Mouse (Mus musculus) embryonic fibroblast, embryonic 13.5 days (primary cell): ENCODE data around the gene Cacnb4. TPM values are rescaled to one million over a fixed set of nuclear protein-coding genes. Genes with fewer than 3 reads are reported as not detected.

Experiments
- H3K27ac ChIP-seq: 2 replicates; pipeline ENCODE4 v1.5.1; 2012; ENCODE audit warnings: low read length, control low read depth, inconsistent platforms; ENCODE audit not compliant: insufficient read depth
- H3K4me1 ChIP-seq: 2 replicates; pipeline ENCODE4 v1.6.1; 2011; ENCODE audit warnings: low read length; ENCODE audit not compliant: control insufficient read depth, insufficient read depth
- H3K4me3 ChIP-seq: 2 replicates; pipeline ENCODE4 v1.5.1; 2011; ENCODE audit warnings: mild to moderate bottlenecking, control low read depth, low read length; ENCODE audit not compliant: insufficient read depth
- CTCF ChIP-seq: IDR thresholded peaks from 2 replicates; pipeline ENCODE4 v1.5.1; 2011; ENCODE audit warnings: mild to moderate bottlenecking, control low read depth, low read length, moderate library complexity, borderline replicate concordance; ENCODE audit not compliant: insufficient read depth
- POLR2A ChIP-seq: IDR thresholded peaks from 2 replicates; pipeline ENCODE4 v1.6.1; 2011; ENCODE audit warnings: low read depth, mild to moderate bottlenecking, control low read depth, low read length, moderate library complexity
- polyA plus RNA-seq: library from polyadenylated mRNA; stranded (reverse); fragments of >200 nt; gene quantifications from 2 replicates; pipeline ENCODE4 v1.2.4, GENCODE M21; 2011; ENCODE audit warnings: low read depth; ENCODE audit not compliant: missing spikeins, insufficient read length

Gene Cacnb4
- polyA plus RNA-seq, 1 experiment, result 0.93 TPM

DNA sequence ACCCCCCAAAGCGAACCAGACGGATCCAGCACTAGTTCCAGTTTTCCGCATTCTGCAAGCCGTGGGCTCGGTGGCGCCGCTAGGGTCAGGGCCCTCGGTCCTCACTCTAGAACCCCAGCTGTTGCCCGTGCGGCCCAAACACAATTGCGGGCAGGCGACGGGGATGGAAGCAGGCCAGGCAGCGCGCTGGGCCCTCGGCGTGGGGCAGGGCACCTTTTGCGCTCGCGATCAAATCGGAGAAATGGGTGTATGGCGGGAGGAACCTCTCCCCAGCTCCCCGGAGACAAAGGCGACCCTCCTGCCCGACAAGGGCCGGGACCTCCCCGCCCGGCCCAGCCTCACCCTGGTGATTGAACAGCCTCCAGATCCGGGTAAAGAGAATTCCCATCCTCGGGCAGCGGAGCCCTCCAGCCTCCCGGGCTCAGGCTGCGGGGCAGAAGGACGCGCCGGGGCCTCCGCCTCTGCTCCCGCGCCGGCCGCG, 252.3 kb downstream of the Cacnb4 start:
- Histone ChIP-seq H3K27ac (peak overlapping the region; percentile 62), H3K4me1 (peaks cover 13% of the 10 kb centered on the region), H3K4me3 (peak overlapping the region; percentile 93)
- TF ChIP-seq POLR2A (peak; percentile 33; the same call in 1 of the 2 replicates), CTCF (no peak)

DNA sequence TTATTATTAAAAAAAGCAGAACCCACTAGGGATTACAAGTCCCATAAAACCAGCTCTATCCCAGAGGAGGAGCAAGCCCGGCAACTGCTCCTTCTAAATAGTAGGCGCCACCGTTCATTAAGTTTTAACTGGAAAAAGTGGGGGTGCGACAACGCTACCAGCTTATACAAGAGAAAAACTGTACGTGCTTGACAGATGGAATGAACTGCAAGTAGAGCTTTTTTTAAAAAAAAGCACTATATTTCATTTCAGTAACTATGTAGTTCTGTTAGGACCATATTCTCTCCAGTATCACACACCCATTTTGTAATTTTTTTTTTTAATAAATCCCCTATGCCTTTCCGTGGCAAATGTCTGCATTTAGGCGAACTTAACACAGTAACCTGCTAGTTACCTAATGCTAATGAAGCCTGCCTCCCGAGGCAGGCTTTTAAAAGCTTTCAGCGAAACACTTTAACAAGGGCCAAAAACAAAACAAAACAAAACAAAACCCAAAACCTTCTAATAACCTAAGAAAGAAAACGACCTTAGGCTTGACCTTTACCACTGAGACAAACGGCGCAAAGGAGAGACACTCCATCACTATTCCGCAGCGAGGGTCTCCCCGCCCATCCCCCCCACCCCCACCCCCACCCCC, 252.9 kb downstream of the Cacnb4 start:
- Histone ChIP-seq H3K4me1 (peaks cover 13% of the 10 kb centered on the region), H3K27ac (peak overlapping the region; percentile 44), H3K4me3 (peak overlapping the region; percentile 93)
- TF ChIP-seq CTCF (no peak), POLR2A (no peak)

DNA sequence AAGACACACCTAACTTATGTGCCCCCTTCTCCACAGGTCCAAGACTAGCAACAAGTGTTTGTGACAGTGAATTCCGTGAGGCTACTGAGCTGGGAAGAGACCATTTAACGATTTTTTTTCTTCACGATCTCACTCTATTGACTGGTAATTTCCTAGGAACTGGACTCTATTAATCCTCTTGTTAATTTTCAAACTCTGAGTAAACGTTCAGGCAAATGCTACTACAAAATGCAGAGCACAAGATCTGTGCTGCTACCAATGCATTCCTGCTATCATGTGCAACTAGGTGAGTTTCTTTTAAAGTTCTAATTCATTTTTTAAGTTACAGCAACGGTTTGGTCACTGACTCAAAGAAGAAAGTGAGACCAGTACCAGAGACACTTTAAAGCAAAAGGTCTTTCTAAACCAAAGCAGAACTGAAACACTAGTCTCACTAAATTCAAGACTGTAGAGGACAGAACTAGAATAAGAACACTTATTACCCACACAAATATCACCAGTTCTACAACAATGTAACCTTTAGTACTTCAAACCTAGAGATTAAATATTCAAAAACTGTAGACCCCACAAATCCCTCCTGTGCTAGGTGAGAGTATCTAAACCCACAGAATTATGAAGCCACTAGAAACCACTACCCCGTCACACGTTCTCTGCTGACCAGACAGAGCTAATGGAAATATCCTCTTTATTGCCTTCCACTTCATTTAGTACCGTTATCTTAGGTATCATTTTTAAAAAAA, 253.6 kb downstream of the Cacnb4 start:
- Histone ChIP-seq H3K4me1 (peaks cover 13% of the 10 kb centered on the region), H3K27ac (no peak overlapping the region), H3K4me3 (peak overlapping the region; percentile 93)
- no peak for TF ChIP-seq CTCF

DNA sequence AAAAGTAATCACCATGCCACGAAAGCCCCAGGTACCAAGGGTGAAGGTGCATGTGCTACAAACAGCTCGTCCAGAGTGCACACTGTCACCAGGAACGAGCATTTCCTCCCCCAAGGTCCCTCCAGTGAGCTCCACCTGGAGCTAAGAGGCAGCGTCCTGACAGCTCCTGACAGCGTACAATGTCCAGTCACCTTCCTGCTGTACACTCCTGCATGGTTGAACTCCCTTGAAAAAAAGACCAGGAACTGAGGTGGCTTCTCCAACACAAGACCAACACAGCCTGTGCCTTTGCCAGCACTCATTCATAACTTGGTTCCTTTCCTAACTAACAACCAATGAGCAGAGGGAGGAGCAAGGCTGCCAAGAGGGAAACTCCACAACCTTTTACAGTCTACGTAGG, 255.4 kb downstream of the Cacnb4 start:
- H3K4me1 ChIP-seq, result peaks cover 7% of the 10 kb centered on the region
- no peak for TF ChIP-seq CTCF
- TF ChIP-seq POLR2A, result no peak
- no peak overlapping the region for H3K4me3 ChIP-seq
- no peak overlapping the region for H3K27ac ChIP-seq

DNA sequence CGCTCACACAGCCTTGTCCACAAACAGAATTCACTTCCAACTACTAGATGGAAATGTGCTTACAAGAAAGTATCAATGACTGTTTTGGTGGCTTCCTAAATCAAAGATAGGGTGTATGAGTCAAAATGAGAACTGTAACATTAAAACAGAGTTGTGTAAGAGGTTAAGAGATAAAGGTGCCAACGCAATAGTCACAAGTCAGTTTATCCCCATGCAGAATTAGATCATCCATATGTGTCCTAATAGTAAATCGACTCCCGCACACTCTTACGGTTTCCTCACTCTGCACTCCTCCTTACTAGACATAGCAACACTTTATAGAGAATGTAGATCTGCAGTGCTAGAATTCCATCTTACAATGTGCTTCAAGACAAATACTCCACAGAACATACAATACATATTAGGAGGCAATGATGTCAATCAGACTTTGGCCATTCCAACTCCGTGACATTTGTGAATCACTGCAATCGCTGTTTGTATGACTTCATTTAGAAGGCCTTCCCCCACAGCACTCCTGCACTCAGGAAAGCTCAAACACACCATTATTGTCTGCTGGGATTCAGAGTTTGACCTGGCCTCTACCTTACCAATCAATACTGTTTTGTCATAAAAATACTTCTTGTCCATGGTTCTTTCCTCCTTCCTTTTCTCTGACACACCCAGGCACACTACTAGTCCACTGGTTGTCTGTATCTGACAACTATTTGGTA, 256.5 kb downstream of the Cacnb4 start:
- TF ChIP-seq POLR2A (no peak), CTCF (no peak)
- Histone ChIP-seq H3K27ac (no peak overlapping the region), H3K4me1 (peaks cover 5% of the 10 kb centered on the region), H3K4me3 (no peak overlapping the region)

DNA sequence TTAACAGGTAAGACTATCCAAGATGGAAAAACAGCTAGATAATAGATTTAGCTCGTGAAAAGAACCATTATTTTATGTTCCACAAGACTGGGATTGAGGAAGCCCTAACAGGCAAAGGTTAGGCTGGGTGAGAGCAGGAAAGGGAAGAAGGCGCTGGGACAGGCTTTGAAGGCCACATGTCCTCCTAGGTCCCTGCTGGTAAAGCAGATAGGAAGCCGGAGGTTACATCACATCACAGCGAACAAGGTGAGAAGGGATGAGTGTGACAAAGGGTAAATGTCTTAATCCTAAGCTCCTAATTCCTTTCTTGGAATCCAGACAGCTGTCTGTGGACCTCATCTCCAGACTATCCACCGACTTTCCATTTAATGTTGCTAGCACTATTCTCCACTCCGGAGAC, 257.3 kb downstream of the Cacnb4 start:
- peaks cover 5% of the 10 kb centered on the region for H3K4me1 ChIP-seq
- H3K27ac ChIP-seq, result no peak overlapping the region
- TF ChIP-seq CTCF, result no peak
- TF ChIP-seq POLR2A, result no peak
- H3K4me3 ChIP-seq, result no peak overlapping the region

DNA sequence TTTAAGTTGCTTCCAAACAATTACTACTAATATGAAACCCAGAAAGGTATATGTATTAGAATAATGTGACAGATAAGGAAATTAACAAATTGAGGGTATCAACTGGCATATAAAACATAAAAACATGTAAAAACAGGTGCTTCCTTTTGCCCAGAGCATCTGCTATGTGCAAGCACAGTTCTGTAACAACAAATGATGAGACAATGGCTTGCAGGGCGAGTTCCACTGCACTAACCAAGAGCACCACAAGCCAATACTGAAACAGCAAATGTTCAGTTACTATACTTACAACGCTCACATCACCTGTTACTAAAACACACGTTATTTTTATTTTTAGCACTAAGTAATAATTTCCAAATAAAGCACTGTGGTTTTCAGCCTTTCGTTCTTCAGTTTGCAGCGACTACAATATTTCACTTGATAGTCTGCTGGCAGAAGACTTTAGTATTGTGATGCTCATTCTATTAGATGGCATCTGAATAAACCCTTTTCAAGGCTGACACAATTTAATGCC, 264.1 kb downstream of the Cacnb4 start:
- H3K4me1 ChIP-seq, result no peaks in the 10 kb centered on the region
- TF ChIP-seq CTCF, result no peak
- no peak for TF ChIP-seq POLR2A
- no peak overlapping the region for H3K4me3 ChIP-seq
- no peak overlapping the region for H3K27ac ChIP-seq

DNA sequence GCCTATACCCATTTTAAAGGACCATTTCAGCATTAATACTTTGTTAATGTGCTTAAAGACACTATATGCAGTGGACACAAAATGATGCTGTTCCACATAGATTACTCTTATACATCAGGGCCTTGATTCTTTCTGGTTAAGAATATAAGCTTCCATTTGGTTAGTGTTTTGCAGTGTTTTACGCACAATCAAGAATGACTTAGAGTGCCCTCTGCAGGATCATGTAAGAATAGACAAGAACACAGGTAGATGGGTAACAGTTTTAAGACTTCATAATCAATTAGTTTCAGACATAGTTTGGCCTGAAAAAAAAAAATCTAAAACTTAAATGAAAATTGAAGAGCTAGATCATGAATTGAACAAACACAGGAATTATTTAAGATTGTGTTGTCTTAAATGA, 270.2 kb downstream of the Cacnb4 start:
- TF ChIP-seq POLR2A (no peak), CTCF (no peak)
- no peak overlapping the region for H3K27ac ChIP-seq
- H3K4me3 ChIP-seq, result no peak overlapping the region
- H3K4me1 ChIP-seq, result no peaks in the 10 kb centered on the region

DNA sequence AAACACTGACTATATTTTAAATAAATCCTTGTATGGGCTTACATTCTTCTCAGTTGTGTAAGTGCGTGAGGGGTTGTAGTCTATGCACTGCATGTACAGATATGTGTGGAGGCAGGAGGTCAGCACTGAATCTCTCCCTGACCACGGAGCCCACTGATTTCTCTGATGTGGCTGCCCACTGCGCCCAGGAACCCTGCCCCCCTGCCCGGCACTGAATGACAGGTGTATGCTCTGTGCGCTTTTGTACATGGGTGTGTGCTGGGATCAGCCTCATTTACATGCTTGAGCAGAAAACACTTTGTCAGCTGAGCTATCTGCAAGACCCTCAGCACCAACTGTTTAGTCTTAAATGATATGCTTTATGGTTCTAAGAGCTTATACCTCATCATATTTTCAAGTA, 271.4 kb downstream of the Cacnb4 start:
- TF ChIP-seq POLR2A, result no peak
- no peak for TF ChIP-seq CTCF
- Histone ChIP-seq H3K4me1 (no peaks in the 10 kb centered on the region), H3K27ac (no peak overlapping the region), H3K4me3 (no peak overlapping the region)
